Mouse (Mus musculus): ENCODE measurements around the gene Iscu.
"Not testable (repeated sequence)": the region's sequence is repeated elsewhere in the genome, so short reads cannot be mapped to it uniquely, and the experiment has no call there.

The Iscu gene

DNA sequence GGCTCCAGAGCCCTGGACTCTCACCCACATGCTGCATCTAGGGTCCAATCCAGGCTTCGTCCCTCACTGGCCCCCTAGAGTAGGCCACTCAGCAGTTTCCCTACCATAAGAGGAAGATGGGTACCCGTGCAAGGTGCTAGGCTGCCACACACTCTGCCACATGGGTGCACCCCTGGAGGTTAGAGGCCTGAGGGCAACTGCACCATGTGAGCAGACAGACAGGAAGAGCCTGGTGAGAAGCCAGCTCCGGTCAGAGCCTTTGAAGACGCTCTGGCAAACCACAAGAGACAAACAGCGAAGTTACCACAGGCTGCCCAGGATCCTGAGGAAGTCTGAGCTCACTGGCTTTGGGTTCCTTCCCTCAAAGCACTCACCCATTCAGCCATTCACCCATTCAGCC lies 14.4 kb downstream of the Iscu start:
- DNase-seq (ENCODE audit: low spot score in 2 of 2), result no peak

GRCm38 (mm10) chr5:113788645-113789044 lies 16.1 kb downstream of the Iscu start:
- DNase-seq (ENCODE audit: low spot score in 2 of 2), result no peak

- DNase-seq (ENCODE audit: low spot score in 2 of 2), result no peak
Measured at GRCm38 (mm10) chr5:113789075-113789788, 16.7 kb downstream of the Iscu start.

DNA sequence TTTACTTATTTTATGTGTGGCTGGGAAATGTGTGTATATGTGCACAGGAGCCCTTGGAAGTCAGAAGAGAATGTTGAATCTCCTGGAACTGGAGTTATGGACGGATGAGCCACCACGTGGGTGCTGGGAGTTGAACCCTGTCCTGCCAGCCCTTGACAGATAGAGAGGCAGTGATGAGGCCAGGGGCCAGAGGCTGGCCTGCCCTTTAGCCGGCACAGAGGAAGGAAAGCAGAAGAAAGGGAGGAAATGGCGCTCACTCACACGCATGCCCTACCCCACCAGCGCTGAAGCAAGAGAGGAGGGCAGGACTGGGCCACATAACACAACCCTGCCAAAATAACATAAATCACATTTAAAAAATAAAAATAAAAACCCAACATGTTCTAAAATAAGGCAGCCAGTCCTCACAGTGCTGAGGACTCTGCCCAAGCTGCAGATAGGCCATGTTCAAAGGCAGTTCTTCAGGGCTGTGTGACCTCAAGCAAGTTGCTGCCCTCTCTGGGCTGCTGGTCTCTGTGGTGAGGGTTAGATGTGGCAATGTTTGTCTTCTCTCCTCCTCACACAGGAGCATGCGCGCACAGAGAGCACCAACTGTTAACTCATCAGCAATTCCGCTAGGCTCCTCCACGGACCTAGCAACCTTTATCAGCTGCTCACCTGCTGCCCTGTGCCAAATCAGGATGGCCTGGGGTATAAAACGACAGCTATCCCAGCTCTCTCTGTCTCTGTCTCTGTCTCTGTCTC lies 18.1 kb downstream of the Iscu start:
- DNase-seq (ENCODE audit: low spot score in 2 of 2), result no peak

DNA sequence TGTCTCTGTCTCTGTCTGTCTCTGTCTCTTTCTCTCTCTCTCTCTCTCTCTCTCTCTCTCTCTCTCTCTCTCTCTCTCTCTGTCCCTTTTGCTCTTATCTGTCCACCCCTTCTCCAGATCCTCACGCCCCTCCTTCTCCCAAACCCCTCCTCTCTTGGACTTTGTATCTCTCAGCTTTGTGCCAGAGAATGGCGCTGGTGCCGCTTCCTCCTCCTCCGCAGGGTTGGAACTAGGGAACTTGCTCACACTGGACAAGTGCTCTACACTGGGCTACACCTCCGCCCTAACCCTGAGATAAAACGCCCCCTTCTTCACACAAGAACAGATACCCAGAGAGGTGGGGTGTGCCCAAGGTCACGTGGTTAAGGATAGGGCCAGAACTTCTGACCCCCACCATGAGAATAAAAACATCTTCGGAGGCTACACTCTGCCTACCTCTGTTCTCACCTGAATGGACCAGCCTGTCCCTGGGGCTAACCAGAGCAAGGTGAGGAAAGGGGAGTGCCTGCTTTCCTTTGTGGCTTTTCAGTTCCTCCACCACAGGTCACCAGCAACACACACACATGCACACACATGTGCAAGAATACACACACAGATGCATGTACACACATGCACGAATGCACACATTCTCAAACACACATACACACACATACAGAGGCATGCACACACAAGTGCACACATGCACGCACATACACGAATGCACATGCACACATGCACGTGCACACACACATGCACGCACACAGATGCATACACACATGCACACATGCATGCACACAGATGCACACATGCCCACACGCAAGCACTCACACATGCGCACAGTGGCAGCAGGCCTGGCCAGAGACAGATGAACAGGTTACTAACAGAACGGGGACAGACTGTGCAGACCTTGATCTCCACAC lies 18.9 kb downstream of the Iscu start:
- no peak for DNase-seq (ENCODE audit: low spot score in 2 of 2)

- no peak for DNase-seq (ENCODE audit: low spot score in 2 of 2)
Measured at GRCm38 (mm10) chr5:113796401-113797148, 24.0 kb downstream of the Iscu start.

DNA sequence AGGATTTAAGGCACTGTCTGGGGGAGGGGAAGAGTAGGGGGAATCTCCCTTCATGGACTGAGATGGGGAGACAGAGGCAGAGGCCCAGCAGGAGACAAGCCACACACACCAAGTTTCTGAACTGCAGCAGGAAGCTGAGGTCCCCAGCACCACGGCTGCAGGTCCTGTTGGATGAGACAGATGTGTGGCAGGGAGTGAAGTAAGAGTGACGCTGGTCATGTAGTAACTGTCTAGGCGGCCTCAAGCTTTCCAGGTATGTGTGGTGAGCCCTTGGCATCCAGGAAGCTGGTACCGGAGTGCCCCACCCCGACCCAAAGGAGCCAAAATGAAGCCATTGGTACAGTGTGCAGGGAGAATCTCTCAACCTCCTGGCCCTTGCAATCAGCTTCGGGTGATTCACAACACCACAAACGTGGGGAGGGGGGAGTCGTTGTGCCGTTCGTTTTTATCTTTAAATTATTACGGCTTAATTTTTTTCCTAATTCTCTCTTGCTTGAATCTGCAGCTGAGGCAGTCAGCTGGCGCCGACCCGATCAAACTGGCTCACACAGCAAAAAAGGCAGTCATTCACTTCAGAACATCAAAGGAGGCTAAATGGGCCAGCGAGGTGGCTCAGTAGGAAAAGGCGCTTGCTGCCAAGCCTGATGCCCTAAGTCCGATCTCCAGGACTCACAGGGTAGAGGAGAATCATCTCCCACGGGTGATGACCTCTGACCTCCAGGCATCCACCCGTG lies 24.8 kb downstream of the Iscu start:
- no peak for DNase-seq (ENCODE audit: low spot score in 2 of 2)

DNA sequence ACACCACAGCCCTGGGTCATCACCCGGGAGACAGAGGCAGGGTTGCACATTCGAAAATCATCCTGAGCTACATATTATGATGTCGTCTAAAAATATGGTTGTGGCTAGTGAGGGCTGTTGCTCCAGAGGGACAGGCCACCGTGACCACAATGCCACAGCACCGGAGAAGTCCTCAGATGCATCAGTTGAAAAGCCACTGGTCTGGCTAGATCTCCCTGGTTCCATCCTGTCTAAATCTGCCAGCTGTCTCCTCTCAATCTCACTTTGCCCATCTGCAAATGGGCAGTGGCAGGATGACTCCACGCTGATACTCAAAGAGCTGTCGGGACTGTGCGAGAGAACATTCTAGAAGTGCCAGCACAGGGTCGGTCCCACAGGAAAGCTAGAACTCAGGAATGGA lies 26.0 kb downstream of the Iscu start:
- DNase-seq (ENCODE audit: low spot score in 2 of 2), result no peak

DNA sequence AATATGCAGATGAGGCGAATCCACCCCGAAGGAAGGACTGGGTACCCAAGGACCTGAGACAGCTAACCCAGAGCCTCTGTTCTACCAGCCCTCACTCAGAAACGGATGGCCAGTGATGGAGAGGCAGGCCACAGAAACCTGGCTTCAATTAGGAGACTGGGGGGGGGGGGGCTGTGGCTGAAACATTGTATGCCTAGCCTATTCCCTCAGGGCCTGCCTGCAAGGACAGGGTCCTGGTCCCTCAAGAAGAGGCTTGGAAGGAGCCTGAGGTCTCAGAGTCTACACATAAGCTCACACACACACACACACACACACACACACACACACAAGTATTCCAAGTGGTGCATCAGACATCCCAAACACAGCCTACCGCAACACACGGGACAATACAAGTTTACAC lies 27.1 kb downstream of the Iscu start:
- no peak for DNase-seq (ENCODE audit: low spot score in 2 of 2)

DNA sequence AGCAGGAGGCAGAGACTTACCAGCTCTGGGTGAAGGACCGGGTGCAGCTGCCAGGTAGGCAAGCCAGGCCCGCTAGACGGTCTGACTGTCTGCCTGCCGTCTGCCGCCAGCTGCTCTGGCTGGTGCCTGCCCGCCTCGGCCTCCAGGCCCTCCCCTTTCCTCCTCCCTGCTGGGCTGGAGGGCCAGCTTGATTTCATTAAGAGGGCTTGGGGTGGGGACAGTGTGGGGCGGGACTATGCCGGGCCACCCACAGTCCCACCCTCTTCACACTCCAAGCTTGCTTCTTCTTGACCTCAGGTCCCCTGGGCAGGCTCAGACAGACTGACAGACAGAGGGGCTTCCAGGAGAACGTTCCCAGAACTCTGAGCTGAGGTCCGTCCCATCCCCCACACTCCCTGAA lies 27.7 kb downstream of the Iscu start, which contains the start of gene Tmem119:
Gene Tmem119, minus strand, starts transcription at position 237 of the 400 bp plus-strand sequence.
- DNase-seq (ENCODE audit: low spot score in 2 of 2), result no peak

DNA sequence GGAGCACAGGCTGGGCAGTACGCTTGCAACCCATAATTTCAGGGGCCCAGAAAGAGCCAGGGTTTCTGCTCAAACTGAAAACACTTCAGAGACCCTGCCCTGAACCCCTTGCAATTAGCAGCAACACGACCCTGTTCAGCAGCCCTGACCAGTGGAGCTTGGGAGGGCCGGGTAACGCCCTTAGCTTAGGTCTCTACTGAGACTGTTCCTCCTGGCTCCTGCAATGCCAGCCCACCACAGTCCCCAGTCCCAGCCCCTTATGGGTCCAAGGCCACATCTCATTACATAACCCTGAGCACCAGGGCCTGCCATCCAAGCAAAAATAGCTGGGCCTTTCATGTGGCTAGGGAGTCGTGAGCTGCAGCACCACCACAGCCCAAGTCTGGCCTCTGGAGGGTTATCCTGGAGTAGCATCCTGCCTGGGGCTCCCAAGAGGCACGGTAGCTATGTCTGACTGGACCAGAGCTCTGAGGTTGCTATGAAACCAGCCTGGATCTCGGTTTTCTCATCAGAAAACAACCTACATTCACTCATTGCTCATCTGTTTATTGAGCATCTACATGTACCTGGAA lies 31.9 kb downstream of the Iscu start:
- DNase-seq (ENCODE audit: low spot score in 2 of 2), result no peak

GRCm38 (mm10) chr5:113805301-113805700 lies 32.8 kb downstream of the Iscu start:
- no peak for DNase-seq (ENCODE audit: low spot score in 2 of 2)

GRCm38 (mm10) chr5:113806414-113806813 lies 33.9 kb downstream of the Iscu start:
- DNase-seq (ENCODE audit: low spot score in 2 of 2), result no peak

DNA sequence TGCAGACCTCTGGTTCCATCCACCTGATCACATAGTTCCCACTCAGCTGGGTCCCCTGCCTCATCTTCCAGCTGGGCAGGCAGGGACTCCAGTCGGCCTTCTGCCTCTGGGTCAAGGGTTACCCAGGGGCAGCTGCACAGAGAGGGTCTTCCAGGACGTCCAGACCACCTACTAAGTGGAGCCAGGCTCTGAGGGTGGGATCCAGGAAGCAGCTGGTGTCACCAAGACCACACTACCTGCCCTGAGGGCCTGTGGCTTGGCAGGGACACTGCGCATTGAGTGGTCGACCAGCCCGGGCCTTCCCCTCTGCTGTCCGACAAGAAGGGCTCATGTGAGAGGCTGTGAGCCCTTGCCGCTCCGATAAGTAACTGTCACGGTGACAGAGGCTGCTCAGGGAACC lies 35.2 kb downstream of the Iscu start:
- DNase-seq (ENCODE audit: low spot score in 2 of 2), result no peak

DNA sequence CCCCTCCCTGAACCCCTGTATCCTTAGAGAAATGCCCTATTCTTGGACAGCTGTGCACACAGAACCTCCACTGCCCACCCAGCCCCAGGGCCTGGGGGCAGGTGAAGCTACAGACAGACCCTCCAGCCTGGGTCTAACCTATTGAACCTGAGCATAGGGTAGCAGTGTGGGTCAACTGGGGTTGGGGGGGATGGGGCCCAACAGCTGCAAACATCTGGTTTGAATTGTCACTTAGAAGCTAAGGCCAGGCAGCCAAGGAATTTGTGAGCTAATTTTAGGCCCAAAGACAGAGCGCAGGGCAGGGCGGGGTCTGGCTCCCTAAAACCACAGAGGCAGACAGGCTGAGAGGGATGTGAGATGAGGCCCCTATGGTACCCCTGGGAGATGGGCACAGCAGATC lies 35.6 kb downstream of the Iscu start:
- DNase-seq (ENCODE audit: low spot score in 2 of 2), result no peak

DNA sequence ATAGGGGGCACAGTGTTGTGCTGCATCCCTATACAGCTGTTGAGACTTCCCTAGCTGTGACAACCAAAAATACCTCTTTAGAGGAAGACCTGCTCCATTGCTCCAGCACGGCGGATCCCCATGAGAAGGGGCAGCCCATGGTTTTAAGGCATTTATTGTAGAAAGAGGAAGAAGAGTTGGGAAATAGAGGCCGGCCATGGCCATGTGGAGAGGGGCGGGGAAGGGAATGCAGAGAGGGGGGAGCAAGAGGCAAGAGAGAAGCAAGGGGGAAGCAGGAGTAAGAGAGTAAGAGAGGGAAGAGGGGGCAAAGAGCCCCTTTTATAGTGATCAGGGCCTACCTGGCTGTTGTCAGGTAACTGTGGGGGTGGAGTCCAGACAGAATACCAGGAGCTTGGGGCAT lies 37.6 kb downstream of the Iscu start:
- no peak for DNase-seq (ENCODE audit: low spot score in 2 of 2)

GRCm38 (mm10) chr5:113811824-113812420 lies 39.4 kb downstream of the Iscu start:
- DNase-seq (ENCODE audit: low spot score in 2 of 2), result not testable (repeated sequence)

DNA sequence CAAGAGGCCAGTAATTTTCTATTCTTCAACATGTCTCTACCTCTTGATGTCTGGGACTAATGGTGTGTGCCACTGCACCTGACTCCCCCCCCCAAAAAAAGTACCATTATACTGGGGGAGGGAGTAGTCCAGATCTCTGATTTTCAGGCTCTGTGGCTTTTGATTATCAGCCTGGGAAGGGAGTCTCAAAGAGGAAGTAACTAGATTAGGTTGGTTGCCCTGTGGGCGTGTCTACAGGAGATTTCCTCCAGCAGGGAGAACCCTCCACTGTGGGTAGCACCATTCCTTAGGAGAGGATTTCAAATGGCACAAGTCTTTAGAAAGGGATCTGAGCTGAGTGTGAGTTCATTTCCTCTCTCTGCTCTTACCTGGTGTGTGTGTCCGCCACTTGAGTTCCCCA lies 40.1 kb downstream of the Iscu start:
- DNase-seq (ENCODE audit: low spot score in 2 of 2), result no peak

- DNase-seq (ENCODE audit: low spot score in 2 of 2), result no peak
Measured at GRCm38 (mm10) chr5:113813608-113814007, 41.1 kb downstream of the Iscu start.

All from right cerebral cortex, postnatal 36 days (tissue).